Mouse (Mus musculus): ENCODE measurements around the gene Olfr1282.
"Not testable (repeated sequence)": the region's sequence is repeated elsewhere in the genome, so short reads cannot be mapped to it uniquely, and the experiment has no call there.

Olfr1282 gene

DNA sequence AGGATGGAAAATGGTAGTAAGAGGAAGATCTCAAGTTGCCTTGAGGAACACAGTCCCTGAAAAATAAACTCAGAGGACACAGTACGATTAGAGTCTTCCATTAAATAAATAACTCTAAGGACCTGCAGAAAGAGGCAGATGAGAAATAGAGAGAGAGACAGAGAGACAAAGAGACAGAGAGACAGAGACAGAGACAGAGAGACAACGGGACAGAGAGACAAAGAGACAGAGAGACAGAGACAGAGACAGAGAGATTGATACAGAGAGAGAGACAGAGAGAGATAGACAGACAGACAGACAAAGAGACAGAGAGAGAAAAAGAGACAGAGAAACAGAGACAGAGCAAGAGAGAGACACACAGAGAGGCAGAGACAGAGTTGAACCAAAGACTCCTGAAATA lies at the start of gene Olfr1282:
Olfr1282 (minus strand) TSS at position 101 of the 400 bp plus-strand sequence.
- DNase-seq (ENCODE audit: low spot score), result no peak

DNA sequence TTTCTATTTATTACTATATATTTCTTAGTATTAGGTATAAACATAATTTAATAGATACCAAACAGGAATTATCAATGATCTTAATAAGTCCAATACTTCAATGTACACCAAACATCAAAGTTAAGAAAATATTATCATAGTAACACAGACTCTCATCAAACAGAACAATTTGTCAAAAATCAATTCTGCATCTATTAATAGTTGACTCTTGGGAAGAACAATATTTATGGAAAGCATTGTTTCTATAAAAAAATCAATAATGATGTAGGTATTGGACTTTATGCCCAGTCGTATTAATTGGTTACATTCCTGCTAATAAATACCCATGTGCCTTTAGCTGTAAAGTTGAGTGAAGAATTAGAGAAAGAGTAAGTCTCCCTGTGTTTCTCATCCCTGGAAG lies 39.3 kb upstream of the Olfr1282 start, which contains the start of gene Olfr1284:
Olfr1284 (plus strand) TSS at position 301 of the 400 bp plus-strand sequence.
- no peak for DNase-seq (ENCODE audit: low spot score)

DNA sequence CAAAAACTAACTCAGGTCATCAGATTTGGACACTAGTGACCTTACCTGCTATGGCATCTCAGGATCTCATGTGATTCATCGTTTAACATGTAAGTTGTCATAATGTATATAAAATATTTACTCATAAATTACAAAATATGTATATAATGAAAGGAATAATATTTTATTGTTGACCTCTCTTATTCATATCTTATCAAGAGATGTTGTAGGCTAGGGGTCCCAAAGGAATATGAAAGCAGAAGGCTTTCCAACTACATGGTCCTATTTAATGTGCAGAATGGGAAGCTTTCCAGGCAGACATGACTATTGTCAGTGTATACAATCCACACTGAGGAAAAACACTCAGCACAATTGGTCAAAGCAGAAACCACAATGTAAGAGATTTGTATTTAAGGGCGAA lies 30.6 kb upstream of the Olfr1282 start, which contains the start of gene Olfr1283:
Olfr1283 (plus strand) TSS at position 301 of the 400 bp plus-strand sequence.
- no peak for DNase-seq (ENCODE audit: low spot score)

DNA sequence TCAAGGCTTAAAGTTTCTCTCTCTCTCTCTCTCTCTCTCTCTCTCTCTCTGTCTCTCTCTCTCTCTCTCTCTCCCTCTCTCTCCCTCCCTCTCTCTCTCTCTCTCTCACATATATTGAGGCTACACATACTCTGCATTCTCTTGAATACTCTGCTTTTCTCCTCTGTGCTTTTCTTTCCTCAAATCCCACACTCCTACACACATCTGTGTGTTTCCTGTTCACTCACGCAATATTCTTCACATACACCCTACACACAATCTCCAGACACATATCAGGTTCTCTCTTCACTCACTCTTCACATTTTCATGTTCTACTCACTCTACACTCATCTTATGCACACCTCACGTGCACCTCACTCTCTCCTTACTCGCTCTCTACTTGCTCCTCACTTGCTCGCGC lies 2.2 kb downstream of the Olfr1282 start:
- DNase-seq (ENCODE audit: low spot score), result not testable (repeated sequence)

DNA sequence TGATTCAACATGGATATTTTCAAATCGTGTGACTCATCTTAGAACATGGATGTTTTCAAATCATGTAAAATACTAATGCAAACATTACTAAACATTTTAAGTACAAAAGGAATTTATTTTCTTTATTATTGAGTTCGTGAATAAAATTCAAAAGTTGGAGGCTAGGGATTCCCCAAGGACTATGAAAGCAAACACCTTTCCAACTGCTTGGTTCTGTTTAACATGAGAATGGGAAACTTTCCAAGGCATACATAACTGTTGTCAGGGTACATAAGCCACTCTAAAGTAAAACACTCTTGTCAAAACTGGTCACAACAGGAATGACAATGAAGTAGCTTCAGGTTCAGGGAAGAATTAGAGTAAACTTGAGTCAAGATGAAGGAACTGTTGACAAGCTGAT lies 9.7 kb downstream of the Olfr1282 start, which contains the start of gene Olfr1281:
Olfr1281 (plus strand) TSS at position 301 of the 400 bp plus-strand sequence.
- DNase-seq (ENCODE audit: low spot score), result no peak

DNA sequence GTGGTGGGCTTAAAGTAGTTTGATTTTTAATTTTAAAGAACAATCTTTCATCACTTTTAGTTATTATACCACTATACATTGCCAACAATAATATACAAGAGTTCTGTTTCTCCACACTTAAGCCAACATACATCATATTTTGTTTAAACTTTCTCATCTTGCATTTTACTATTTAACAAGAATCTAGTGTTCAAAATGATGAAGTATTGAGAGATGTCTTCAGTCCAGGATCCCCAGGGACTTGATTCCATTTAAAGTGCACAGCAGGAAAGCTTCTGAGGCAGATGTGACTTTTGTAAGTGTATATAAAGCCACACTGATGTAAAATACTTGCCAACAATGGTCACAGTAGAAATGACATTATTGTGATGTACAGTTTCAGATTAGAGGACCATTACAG lies 22.2 kb downstream of the Olfr1282 start, which contains the start of gene Olfr1280:
Olfr1280 (plus strand) TSS at position 301 of the 400 bp plus-strand sequence.
- peak; percentile 6 for DNase-seq (ENCODE audit: low spot score)

DNA sequence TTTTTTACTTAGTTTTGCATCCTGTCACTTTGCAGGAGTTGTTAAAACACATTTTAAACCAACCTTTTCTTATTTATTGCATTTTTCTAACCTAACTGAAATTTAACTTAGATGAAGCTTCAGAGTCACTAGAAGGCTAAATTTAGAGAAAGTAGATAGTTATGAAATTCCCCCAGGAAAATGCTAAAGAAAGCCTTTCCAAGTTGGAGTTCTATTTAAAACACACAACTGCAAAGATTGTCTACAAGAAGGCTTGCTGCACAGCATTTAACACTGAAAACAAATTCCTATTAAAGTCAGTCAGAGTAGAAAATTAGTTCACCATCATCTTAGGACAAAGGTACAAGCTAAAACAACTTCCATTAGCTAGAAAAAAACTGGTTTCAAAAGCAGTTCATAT lies 35.5 kb downstream of the Olfr1282 start, which contains the start of gene Olfr1279:
Olfr1279 (plus strand) TSS at position 262 of the 400 bp plus-strand sequence.
- no peak for DNase-seq (ENCODE audit: low spot score)

DNA sequence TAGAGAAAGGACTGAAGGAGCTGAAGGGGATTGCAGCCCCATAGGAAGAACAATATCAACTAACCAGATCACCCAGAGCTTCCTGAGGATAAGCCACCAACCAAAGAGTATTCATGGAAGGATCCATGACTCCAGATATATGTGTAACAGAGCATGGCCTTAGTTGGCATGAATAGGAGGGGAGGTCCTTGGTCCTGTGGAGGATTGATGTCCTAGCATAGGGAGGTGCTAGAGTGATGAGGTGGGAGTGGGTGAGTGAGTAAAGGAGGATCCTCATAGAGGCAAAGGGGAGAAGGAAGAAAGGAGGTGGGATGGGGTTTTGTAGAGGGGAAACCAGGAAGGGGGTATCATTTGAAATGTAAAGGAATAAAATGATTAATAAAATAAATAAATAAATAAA lies 37.3 kb downstream of the Olfr1282 start:
- DNase-seq (ENCODE audit: low spot score), result no peak

DNA sequence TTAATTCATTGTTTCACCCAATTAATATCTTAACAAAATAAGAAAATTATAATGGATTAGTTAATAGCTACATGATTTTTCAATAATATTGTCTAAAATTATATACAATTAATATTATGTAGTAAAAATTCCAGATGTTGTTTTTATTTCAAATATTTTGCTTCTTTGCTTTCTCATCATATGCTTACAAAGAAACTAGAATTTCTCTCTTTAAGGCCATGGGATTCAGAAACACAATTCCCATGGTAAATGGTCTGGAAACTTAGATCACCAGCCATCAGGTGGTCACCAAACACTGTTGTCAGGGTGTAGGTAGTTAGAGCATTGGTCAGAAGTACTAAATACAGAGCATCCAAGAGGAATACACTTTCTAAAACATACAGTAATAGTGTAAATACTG lies 46.0 kb downstream of the Olfr1282 start, which contains the start of gene Olfr1278:
Olfr1278 (plus strand) TSS at position 301 of the 400 bp plus-strand sequence.
- no peak for DNase-seq (ENCODE audit: low spot score)
